Mouse (Mus musculus) bone marrow macrophage, adult 2 months (primary cell): ENCODE measurements around the gene Acoxl. TPM values are rescaled to one million over a fixed set of nuclear protein-coding genes. Genes with fewer than 3 reads are reported as not detected.

ENCODE experiments used
- H3K27ac ChIP-seq: 2 replicates; pipeline ENCODE4 v1.5.1; 2012; ENCODE audit warnings: low read depth, low read length; ENCODE audit not compliant: insufficient read depth
- H3K4me1 ChIP-seq: 2 replicates; pipeline ENCODE4 v1.6.1; 2012; ENCODE audit warnings: low read length; ENCODE audit not compliant: control insufficient read depth, insufficient read depth
- H3K4me3 ChIP-seq: 2 replicates; pipeline ENCODE4 v1.5.1; 2012; ENCODE audit warnings: mild to moderate bottlenecking, low read length, moderate library complexity; ENCODE audit not compliant: insufficient read depth
- CTCF ChIP-seq: IDR thresholded peaks from 2 replicates; pipeline ENCODE4 v1.5.1; 2012; ENCODE audit warnings: low read depth, mild to moderate bottlenecking, low read length, moderate library complexity
- POLR2A ChIP-seq: IDR thresholded peaks from 2 replicates; pipeline ENCODE4 v1.6.1; 2012; ENCODE audit warnings: mild to moderate bottlenecking, low read depth, low read length, borderline replicate concordance
- polyA plus RNA-seq: library from polyadenylated mRNA; stranded (reverse); fragments of >200 nt; gene quantifications from 2 replicates; pipeline ENCODE4 v1.2.4, GENCODE M21; 2012; ENCODE audit not compliant: missing spikeins, insufficient read depth, insufficient read length

The Acoxl gene
- polyA plus RNA-seq, 1 experiment, result not detected

DNA sequence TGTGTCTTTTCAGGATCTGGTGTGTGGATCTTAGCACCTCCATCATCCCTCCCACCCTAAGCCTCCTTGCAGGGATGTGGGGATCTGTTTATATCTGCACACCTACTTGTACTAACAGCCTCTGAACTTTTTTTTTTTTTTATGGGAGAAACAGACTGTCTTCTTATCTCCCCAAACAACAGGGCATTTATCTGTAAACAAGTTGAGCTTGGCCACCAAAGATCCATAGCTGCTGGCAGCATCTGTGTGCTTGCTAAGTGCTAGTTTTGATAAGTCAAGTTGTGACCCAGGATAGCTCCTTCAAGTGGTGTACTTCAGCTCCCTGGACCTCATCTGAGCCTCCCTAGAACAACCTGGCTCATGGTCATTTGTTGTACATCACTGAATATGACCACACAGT is 305.3 kb downstream of the Acoxl start:
- peaks cover 18% of the 10 kb centered on the region for H3K4me1 ChIP-seq
- no peak overlapping the region for H3K4me3 ChIP-seq
- no peak for TF ChIP-seq CTCF
- H3K27ac ChIP-seq, result no peak overlapping the region

DNA sequence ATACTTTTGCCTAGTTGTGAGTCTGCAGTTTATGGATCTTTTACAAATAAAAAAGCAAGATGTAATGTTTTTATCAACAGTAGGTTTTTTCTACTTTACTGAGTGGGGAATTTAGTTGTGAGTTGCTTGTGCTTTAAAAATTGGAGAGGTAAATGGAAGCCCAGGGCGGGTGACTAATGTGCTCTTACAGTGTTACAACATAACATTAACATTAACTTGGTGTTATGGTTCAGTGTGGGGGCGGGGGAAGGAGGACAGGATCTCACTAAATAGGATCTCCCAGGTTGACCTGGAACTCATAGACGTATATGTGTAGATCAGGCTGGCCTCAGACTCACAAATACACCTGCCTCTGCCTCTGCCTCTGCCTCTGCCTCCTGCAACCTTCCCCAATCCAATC is 306.8 kb downstream of the Acoxl start:
- TF ChIP-seq CTCF (no peak), POLR2A (no peak)
- no peak overlapping the region for H3K27ac ChIP-seq
- H3K4me3 ChIP-seq, result no peak overlapping the region
- H3K4me1 ChIP-seq, result peaks cover 18% of the 10 kb centered on the region

DNA sequence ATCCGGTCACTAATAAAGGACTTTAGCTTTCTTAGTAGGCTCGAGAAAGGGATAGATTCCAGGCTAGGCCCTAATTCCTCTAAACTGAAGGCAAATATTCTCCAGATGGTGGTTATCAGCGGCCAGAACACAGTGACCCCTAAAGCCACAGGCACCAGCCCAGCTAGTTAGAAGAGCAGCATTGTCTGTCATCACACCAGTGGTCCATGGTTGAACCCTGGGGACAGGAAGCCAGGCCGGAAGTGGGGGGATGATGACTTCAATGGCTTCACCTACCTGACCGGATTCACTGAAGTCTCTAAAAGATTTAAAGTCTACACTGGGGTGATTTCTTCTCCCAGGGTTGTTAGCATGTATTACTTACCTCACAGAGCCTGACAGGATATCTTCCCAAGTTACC is 310.9 kb downstream of the Acoxl start:
- no peak overlapping the region for H3K27ac ChIP-seq

DNA sequence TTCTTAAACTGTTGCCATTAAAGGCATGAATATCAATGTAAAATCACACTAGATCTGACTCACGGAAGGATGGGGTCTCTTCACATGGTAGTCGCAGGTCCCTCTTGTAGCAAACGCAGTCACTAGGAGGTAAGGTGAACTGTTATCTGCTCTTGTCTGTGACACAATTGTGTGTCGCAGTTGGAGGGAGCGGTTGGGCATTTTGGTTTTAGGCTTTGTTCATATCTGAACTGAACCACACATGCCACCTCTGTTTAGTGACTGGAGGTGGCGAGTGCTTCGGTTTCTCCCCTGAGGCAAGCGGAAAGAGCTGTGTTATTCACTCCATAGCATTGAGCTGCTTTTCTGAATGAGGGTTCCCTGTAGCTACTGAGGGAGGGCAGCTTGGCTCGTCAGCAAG is 313.5 kb downstream of the Acoxl start:
- Histone ChIP-seq H3K4me3 (no peak overlapping the region), H3K27ac (no peak overlapping the region), H3K4me1 (peaks cover 27% of the 10 kb centered on the region)

More for the DNA sequence above, 310.9 kb downstream of the Acoxl start:
- Histone ChIP-seq H3K4me1 (peaks cover 24% of the 10 kb centered on the region), H3K4me3 (no peak overlapping the region)
- TF ChIP-seq POLR2A (no peak), CTCF (no peak)

DNA sequence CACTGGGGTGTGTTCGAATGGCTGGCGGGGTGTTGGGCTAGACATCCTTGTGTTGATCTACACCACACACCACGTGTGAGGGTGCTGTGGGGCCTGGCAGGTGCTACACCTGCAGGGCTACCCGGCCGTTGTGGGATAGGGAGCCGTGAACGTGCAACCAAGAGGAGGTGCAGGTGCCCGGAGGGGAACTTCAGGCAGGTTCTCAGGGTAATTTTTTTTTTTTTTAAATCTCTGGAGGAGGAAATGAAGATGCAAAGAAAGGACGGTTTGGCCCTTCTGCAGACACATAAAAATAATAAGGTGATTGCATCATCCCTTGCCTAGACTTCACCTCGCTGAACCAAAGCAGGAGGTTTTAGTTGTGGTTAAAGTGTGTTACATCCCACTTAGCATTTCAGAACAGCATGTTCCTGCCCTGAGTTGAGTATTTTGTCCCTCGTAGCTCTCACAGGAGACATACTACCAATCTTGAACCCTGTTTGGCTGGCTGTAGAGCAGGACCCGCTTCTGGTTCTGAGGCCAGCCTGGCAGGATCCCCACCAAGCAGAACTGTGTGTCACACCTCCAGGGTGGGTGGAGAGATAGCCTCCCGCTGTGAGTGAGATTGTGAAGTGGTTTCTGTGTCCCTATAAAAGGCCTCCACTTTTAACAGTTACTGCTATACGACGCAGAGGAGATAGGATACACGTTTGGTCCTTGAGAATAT is 314.3 kb downstream of the Acoxl start:
- TF ChIP-seq POLR2A (no peak), CTCF (no peak)
- peaks cover 30% of the 10 kb centered on the region for H3K4me1 ChIP-seq
- H3K27ac ChIP-seq, result no peak overlapping the region; the same call in 1 of the 2 replicates

More for the DNA sequence above, 313.5 kb downstream of the Acoxl start:
- TF ChIP-seq POLR2A (no peak), CTCF (no peak)

DNA sequence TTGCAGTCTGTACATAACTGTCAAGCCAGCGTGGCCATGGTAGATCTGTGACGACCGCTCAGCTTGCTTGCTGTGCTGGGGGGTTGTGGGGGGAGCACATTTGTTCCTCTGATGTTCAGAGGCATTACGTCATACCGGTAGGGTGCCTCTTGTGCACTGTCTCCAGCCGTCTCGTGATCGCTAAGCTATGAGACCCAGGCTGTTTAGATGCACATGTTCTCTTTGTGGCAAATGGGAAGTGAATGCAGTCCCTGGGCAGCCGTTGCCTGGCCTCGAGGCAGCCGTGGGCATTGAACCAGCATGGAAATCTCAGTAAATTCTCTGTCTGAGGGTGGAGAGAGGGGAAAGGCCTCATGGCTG is 314.9 kb downstream of the Acoxl start:
- H3K27ac ChIP-seq, result peak overlapping the region; percentile 11; the same call in 1 of the 2 replicates
- TF ChIP-seq CTCF, result no peak
- TF ChIP-seq POLR2A, result no peak
- peaks cover 34% of the 10 kb centered on the region for H3K4me1 ChIP-seq
- H3K4me3 ChIP-seq, result no peak overlapping the region

More for the DNA sequence above, 314.3 kb downstream of the Acoxl start:
- no peak overlapping the region for H3K4me3 ChIP-seq

DNA sequence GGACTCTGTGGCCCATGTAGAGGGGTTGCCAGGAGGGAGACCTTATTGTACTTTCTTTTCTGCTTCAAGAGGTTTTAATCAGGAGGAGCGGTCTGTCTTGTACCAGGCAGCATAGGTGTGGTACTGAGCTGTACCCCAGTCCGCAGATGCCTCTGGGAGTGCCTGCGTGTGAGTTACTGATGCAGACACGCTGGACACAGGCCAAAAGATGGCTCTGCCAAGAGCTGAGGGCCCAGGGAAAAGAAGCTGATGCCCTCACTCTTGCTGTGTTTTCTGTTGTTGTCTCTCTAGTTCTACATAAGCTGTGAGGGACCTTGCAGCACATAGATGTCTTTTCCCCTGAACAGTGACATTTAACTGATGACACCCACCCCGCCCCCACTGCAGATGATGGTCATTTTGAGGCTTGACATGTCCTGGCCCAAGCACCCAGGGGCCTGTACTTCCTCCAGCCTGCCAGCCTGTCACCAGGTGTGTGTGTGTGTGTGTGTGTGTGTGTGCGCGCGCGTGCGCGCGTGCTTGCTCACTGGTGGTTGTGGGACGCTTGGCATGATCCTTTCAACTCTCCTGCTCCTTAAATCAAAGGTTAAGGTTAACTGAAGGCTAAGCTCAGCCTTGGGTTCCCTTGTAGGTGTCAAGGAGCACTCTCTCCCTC is 316.9 kb downstream of the Acoxl start:
- Histone ChIP-seq H3K4me3 (no peak overlapping the region), H3K27ac (no peak overlapping the region), H3K4me1 (peaks cover 38% of the 10 kb centered on the region)
- TF ChIP-seq CTCF (no peak), POLR2A (no peak)

DNA sequence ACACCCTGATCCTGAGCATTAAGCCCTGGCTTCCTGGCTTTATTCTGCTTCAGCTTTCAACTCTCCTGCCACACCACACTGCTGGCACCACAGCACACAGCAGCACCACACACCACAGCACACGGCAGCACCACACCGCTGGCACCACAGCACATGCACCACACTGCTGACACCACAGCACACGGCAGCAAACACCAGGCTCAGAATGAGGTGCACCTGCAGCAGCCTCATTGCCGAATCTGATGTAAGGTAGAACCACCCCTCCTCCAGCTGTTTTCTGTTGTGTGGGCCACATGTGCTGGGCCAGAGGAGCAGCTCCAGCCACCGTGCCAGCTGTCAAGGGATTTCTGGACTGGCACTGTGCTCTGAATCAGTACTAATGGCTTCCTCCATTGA is 317.4 kb downstream of the Acoxl start:
- no peak for TF ChIP-seq CTCF
- TF ChIP-seq POLR2A, result no peak
- Histone ChIP-seq H3K4me3 (no peak overlapping the region), H3K4me1 (peaks cover 38% of the 10 kb centered on the region), H3K27ac (no peak overlapping the region)

DNA sequence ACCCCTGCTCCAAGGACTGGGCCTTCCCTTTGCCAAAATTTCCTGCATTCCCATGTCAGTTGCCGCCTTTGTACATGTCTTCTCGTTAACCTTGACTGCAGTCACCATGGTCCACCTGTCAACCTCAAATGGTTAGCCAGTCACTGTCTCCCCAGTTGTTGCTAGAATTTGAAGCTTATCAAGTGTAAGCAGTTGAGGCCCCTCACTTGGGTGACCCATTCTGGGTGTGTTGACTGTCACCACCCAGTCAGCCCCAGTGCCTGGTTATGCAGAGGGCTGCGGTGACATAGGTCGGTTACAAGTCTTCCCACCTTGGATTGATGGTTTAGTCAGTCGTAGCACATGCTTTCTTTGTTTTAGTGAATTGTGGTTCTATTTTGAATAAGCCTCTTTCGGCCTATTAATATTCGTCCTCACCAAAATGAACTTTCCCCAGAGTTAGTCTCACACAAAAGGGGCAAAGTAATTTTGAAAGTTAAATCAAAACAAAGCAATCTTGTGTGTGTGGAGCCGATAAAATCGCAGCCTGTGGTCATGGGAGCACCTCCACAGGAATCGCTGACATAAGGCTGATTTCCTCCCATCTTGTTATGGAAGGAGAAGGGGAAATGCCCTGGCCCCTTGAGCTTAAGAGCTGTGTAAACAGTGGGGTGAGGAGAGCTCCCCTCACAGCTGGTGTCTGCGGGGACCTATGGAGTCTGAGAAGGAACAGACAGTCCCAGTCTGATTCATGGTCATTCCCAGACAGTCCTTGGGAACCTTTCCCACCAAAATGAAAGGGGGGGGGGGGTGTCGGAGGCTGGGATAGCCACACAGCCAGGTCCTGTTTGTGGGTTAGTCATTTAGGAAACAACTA is 318.1 kb downstream of the Acoxl start:
- Histone ChIP-seq H3K4me1 (peaks cover 38% of the 10 kb centered on the region), H3K4me3 (no peak overlapping the region), H3K27ac (no peak overlapping the region)
- TF ChIP-seq CTCF, result no peak
- no peak for TF ChIP-seq POLR2A
